Mouse (Mus musculus) small intestine, adult 2 months (tissue): ENCODE results near the gene Spi1. TPM values are rescaled to one million over a fixed set of nuclear protein-coding genes. Genes with fewer than 3 reads are reported as not detected.

Experiments
- H3K27ac ChIP-seq: fragments of 200-500 bp; 2 replicates; pipeline ENCODE4 v1.5.1; 2012; ENCODE audit warnings: low read depth, low read length, control low read depth, inconsistent platforms; ENCODE audit not compliant: insufficient read depth
- H3K27me3 ChIP-seq: fragments of 200-500 bp; 2 replicates; pipeline ENCODE4 v1.6.1; 2012; ENCODE audit warnings: mild to moderate bottlenecking, moderate library complexity, low read length, inconsistent platforms; ENCODE audit not compliant: control insufficient read depth, insufficient read depth
- H3K36me3 ChIP-seq: fragments of 200-500 bp; 2 replicates; pipeline ENCODE4 v1.6.1; 2012; ENCODE audit warnings: mild to moderate bottlenecking, low read length, control low read depth, inconsistent platforms; ENCODE audit not compliant: control insufficient read depth, insufficient read depth
- H3K4me1 ChIP-seq: fragments of 200-500 bp; 2 replicates; pipeline ENCODE4 v1.6.1; 2012; ENCODE audit warnings: low read length, inconsistent platforms, mixed read lengths; ENCODE audit not compliant: control insufficient read depth, insufficient read depth, insufficient read length
- H3K4me3 ChIP-seq: fragments of 200-500 bp; 2 replicates; pipeline ENCODE4 v1.5.1; 2012; ENCODE audit warnings: low read depth, mild to moderate bottlenecking, control low read depth, inconsistent platforms, low read length, moderate library complexity
- CTCF ChIP-seq: fragments of 200-500 bp; IDR thresholded peaks from 2 replicates; pipeline ENCODE4 v1.5.1; 2012; ENCODE audit warnings: low read depth, mild to moderate bottlenecking, control low read depth, inconsistent platforms, low read length, moderate library complexity, mixed read lengths; ENCODE audit not compliant: insufficient replicate concordance, insufficient read length; ENCODE audit errors: extremely low read depth
- POLR2A ChIP-seq: fragments of 200-500 bp; IDR thresholded peaks from 2 replicates; pipeline ENCODE4 v1.6.1; 2012; ENCODE audit warnings: low read depth, mild to moderate bottlenecking, control low read depth, inconsistent platforms, low read length, moderate library complexity
- WGBS: fragments of 180-500 bp; shearing (Covaris S2); methylation state at CpG from one replicate; pipeline ENCODE4 v1.1.7; 2018; 5-methylcytosine and 5-hydroxymethylcytosine counted together
- polyA plus RNA-seq: library from polyadenylated mRNA; depleted of rRNA; stranded (reverse); fragments of >200 nt; gene quantifications from 2 replicates; pipeline ENCODE4 v1.2.3, GENCODE M21; 2012

The Spi1 gene
- polyA plus RNA-seq, 1 experiment: 28.8 TPM

DNA sequence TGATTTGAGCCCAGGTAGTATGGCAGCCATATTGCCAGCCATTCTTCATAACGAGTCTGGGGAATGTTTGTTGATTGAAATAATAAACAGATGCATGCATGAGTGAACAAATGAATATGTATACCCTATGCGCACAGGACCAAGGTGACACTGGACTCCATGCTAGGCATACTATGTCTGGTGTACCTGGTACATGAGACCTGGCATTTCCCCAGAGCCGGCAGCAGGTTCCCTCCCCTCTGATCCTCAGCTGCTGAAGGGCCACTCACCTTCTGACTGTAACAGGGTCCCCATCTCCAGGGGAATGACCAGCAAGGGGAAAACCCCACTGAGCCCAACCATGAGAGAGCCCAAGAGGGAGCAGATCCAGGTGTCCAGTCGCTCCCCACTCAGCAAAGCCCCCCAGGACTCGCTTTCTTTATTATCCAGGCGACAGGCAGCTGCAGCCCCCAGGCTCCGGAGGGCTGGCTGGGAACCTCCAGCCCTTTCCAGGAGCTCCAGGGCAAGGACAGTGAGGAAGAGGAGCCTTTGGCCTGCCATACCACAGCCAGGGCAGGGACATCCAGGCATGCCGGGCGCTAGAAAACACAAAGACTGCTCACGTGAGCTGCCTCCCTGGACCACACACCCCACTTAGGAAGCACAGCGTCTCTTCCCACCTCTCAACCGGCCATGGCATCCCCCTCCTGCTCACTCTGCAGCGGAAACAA, 13.9 kb upstream of the Spi1 start:
- no peak overlapping the region for H3K27ac ChIP-seq
- no peak overlapping the region for H3K4me3 ChIP-seq
- no peaks in the 10 kb centered on the region for H3K27me3 ChIP-seq
- no peak for TF ChIP-seq CTCF
- TF ChIP-seq POLR2A: no peak
- 75% methylated on average over 13 of the region's 13 CpGs for WGBS
- peaks cover 10% of the 10 kb centered on the region for H3K36me3 ChIP-seq
- H3K4me1 ChIP-seq: peaks cover 8% of the 10 kb centered on the region; the same call in 1 of the 2 replicates

DNA sequence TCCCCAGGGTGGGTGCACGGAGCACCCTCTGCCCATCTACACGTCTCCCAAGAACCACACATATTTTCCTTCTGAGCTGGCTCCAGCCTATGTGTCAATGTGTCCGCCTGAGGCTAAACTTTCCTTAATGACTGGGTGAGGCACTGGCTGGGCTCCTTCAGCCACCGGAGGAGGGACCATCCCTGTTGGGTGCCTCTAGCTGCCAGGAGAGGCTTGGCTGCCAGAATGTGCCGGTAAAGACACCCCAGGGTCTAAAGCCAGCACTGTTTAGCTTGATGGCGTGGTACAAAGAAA, 13.4 kb upstream of the Spi1 start:
- H3K27me3 ChIP-seq: no peaks in the 10 kb centered on the region
- peaks cover 5% of the 10 kb centered on the region; the same call in 1 of the 2 replicates for H3K36me3 ChIP-seq
- TF ChIP-seq POLR2A: no peak
- no peak for TF ChIP-seq CTCF
- H3K4me1 ChIP-seq: peaks cover 8% of the 10 kb centered on the region; the same call in 1 of the 2 replicates
- 47% methylated on average over 6 of the region's 6 CpGs for WGBS
- no peak overlapping the region for H3K4me3 ChIP-seq
- H3K27ac ChIP-seq: no peak overlapping the region

DNA sequence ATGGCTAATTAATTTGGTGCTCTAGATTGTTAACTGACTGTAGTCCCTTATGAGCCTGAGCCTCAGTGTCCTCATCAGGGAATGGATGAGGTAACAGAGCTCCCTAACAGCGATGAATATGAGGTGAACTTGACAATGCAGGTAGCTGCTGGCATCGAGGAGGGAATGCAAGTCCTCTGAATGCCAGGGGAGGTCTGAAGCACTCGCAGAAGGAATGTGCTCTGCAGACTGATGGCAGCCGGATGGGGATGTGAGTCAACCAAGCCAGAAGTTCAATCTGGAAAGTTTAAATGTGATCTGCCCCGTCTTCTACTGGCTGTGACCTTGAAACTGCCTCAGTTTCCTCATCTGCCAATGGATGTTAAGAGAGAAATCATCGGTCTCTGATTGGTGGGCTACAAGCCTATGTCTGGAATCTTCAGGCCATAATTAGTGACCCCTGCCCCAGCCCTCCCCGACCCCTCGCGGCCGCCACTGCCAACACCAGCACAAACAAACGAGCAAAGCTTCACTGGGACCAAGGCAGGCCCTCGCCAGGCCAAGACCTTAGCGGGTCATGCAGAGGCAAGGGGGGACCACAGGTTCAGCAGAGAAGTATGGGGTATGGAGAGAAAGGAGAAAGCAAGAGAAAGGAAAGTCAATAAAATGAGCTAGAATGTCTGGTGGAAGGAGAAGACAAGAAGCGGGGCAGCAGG, 12.7 kb upstream of the Spi1 start:
- WGBS: 8% methylated on average over 14 of the region's 14 CpGs
- TF ChIP-seq CTCF (no peak), POLR2A (no peak)

DNA sequence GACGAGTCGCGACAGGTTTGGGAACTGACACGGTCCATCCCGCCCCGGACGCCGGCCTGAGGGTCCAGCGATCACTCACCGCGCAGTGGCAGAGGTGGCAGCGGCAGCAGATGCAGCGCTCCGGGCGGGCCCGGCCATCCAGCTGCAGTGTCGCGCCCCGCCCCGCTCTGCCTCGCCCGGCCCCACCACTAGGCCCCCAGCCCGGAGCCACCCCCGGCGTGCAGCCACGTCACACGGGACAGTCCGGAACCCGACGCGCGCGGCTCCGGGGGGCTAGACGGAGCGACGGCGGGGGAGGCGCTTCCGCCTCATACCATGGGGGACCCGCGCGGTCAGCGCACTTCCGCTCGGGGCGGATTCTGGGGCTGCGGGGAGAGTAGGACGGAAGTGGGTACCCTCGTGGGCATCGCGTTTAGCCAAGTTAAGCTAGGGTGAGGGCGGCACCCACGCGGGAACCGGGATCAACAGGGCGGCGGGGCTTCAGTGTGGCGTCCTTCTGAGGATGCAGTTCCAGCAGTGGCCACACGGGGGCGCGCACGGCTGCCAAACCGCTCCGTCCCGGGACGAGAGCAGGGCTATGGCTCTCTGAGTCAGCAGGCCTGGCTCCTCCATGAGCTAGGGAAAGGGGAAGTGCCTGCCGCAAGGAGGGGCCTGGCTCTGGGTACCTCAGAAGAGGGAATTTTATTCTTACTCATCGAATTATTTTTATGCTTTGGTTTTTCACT, 12.0 kb upstream of the Spi1 start, which contains the start of gene Slc39a13:
TSS of gene Slc39a13 (minus strand) at position 342 of the 725 bp plus-strand sequence.
- Histone ChIP-seq H3K27me3 (no peaks in the 10 kb centered on the region), H3K4me3 (peak within 1 kb of the TSS; percentile 78), H3K36me3 (no peaks in the 10 kb centered on the region), H3K4me1 (peaks cover 8% of the 10 kb centered on the region; the same call in 1 of the 2 replicates), H3K27ac (peak within 1 kb of the TSS; percentile 63)
- WGBS: under 1% methylated on average over 69 of the region's 69 CpGs
- TF ChIP-seq CTCF (peak; percentile 99), POLR2A (peak; percentile 29; the same call in 1 of the 2 replicates)

More for the DNA sequence above, 12.7 kb upstream of the Spi1 start:
- H3K27me3 ChIP-seq: no peaks in the 10 kb centered on the region
- H3K36me3 ChIP-seq: no peaks in the 10 kb centered on the region
- peak overlapping the region; percentile 11; the same call in 1 of the 2 replicates for H3K27ac ChIP-seq
- H3K4me1 ChIP-seq: peaks cover 8% of the 10 kb centered on the region; the same call in 1 of the 2 replicates
- H3K4me3 ChIP-seq: peak overlapping the region; percentile 78

DNA sequence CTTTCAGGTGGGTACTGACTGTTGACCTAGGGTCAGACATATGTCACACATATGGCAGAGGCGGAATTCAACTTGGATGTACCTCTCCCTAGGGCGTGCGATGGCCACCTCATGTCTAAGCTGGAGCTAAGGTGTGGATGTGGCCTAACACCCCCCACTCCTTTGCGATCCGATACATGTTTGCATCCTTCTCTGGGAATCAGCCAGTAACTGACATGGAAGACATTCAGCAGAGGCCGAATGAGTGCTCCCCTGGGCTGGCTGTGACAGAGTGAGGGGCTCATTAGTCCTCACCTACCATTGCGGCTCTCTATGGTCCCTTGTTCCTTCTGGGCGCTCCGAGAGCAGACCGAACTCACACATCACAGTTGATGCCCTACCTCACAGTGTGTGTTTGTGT, 11.1 kb upstream of the Spi1 start:
- Histone ChIP-seq H3K4me1 (peaks cover 8% of the 10 kb centered on the region; the same call in 1 of the 2 replicates), H3K36me3 (no peaks in the 10 kb centered on the region), H3K27me3 (no peaks in the 10 kb centered on the region), H3K4me3 (no peak overlapping the region), H3K27ac (no peak overlapping the region)
- no peak for TF ChIP-seq POLR2A
- no peak for TF ChIP-seq CTCF
- WGBS: 85% methylated on average over 10 of the region's 10 CpGs

DNA sequence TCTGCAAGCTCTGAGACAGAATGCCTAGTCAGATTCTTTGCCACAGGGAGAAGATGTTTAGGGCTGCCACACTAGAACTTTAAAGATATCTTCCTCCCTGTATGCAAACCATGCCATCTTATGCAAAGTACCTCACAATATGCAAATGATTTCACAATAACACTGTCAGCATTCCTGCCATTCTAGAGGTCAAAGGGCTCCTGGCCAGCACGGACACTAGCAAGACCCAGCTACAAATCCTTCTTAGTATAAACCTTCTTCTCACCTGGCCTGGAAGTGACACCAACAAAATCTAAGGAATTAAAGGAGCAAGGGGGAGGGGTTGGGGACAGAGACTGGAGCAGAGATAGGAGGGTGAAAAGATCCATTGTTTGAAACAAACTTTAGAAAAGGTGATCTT, 10.1 kb upstream of the Spi1 start:
- TF ChIP-seq POLR2A (no peak), CTCF (no peak)
- Histone ChIP-seq H3K36me3 (no peaks in the 10 kb centered on the region), H3K27me3 (no peaks in the 10 kb centered on the region), H3K4me3 (no peak overlapping the region), H3K27ac (no peak overlapping the region), H3K4me1 (peaks cover 8% of the 10 kb centered on the region; the same call in 1 of the 2 replicates)
- 20% methylated on average over 1 of the region's 1 CpGs for WGBS
